ENCODE assay signal across 14 mouse cellular contexts in the genomic region with DNA sequence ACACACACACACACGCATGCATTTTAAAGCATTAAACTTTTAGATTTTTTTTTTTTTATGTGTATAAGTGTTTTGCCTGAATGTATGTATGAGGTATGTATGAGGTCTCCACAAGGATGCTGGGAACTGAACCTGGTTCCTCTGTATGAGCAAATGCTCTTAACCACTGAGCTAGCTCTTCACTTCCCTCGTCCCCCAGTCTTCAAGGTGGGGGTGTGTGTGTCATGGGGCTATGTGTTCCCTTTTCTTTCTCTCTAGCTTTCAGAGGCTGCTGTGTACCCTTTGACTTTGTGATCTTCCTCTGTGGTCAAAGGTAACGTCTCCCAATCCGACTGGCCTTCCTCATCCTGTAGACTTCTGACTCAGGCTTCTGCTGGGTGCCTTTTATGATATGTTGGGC. TPM values are rescaled to one million over a fixed set of nuclear protein-coding genes. Genes with fewer than 3 reads are reported as not detected.
DNase-seq lines count a peak whose midpoint lies in the region; ATAC-seq and TF ChIP-seq lines count a peak whose summit lies in the region.
"Had no signal": no experiment of that assay in that cellular context is flagged by ENCODE, and none has a peak within 500 bp of the region (broad histone marks: within the 10 kb centered on the region; RNA-seq: fewer than 3 reads in every experiment).

No protein-coding gene starts in this region.

- intact Hi-C loops in heart, adult 2 months (cut with DNase I): no loop called here
- intact Hi-C loops in heart, postnatal 14 days (cut with DNase I): no loop called here
- intact Hi-C loops in left cerebral cortex, postnatal 25 days (cut with DNase I): no loop called here

- peaks cover 31% of the 10 kb centered on the region for H3K4me1 ChIP-seq in heart, adult 2 months (ENCODE audit: control insufficient read depth, insufficient read depth, low read length)
- peaks cover 36% of the 10 kb centered on the region for H3K4me1 ChIP-seq in liver, embryonic 16.5 days (ENCODE audit: control insufficient read depth, low read depth, low read length)
- peaks cover 21% of the 10 kb centered on the region for H3K4me1 ChIP-seq in liver, embryonic 11.5 days (replicated peaks; ENCODE audit: control insufficient read depth, insufficient read depth, low read length)
- H3K4me1 ChIP-seq in intestine, embryonic 16.5 days (ENCODE audit: control insufficient read depth, insufficient read depth, low read length): peaks cover 79% of the 10 kb centered on the region
- peaks cover 28% of the 10 kb centered on the region for H3K4me1 ChIP-seq in stomach, postnatal 0 days (replicated peaks; ENCODE audit: control insufficient read depth, insufficient read depth)
- no peaks in the 10 kb centered on the region for H3K4me1 ChIP-seq in forebrain, postnatal 0 days (ENCODE audit: insufficient read depth)

- no peak overlapping the region for H3K9ac ChIP-seq in heart, adult 2 months (ENCODE audit: low read depth, low read length)
- no peak overlapping the region for H3K9ac ChIP-seq in liver, embryonic 16.5 days (ENCODE audit: low read depth, low read length)
- no peak overlapping the region for H3K9ac ChIP-seq in liver, embryonic 11.5 days (ENCODE audit: low read depth, low read length)
- no peak overlapping the region for H3K9ac ChIP-seq in intestine, embryonic 16.5 days (ENCODE audit: low read depth, low read length)
- no peak overlapping the region for H3K9ac ChIP-seq in stomach, postnatal 0 days (ENCODE audit: low read length)
- no peak overlapping the region for H3K9ac ChIP-seq in forebrain, postnatal 0 days
- H3K9ac ChIP-seq: forebrain, embryonic 15.5 days; liver, embryonic 13.5 days had no signal

- H3K27ac ChIP-seq in heart, adult 2 months: peak overlapping the region; percentile 67
- peak overlapping the region; percentile 50; the same call in 1 of the 2 replicates for H3K27ac ChIP-seq in liver, embryonic 16.5 days (ENCODE audit: low read length)
- H3K27ac ChIP-seq in liver, embryonic 11.5 days (ENCODE audit: low read depth, low read length): no peak overlapping the region
- H3K27ac ChIP-seq in intestine, embryonic 16.5 days (ENCODE audit: low read length): peak overlapping the region; percentile 92
- H3K27ac ChIP-seq in stomach, postnatal 0 days (replicated peaks): peak overlapping the region; percentile 70
- no peak overlapping the region for H3K27ac ChIP-seq in forebrain, postnatal 0 days (ENCODE audit: low read depth, low read length)
- H3K27ac ChIP-seq: forebrain, embryonic 15.5 days; liver, embryonic 13.5 days had no signal

- TF ChIP-seq EP300 in heart, adult 2 months (IDR thresholded peaks at IDR 0.05; ENCODE audit: insufficient read depth, low read depth, low read length): no peak
- no peak for TF ChIP-seq EP300 in stomach, postnatal 0 days (optimal IDR thresholded peaks at IDR 0.05)

- TF ChIP-seq POLR2A in heart, adult 2 months (IDR thresholded peaks at IDR 0.05; ENCODE audit: insufficient read depth, low read depth, low read length): no peak

- peak in 1 of 2 experiments; percentile 7 for DNase-seq in heart, adult 2 months
- DNase-seq in heart, postnatal 14 days: no peak
- DNase-seq in liver, embryonic 11.5 days (ENCODE audit: low spot score): no peak
- DNase-seq in stomach, postnatal 0 days (ENCODE audit: low spot score): no peak
- no peak for DNase-seq in forebrain, postnatal 0 days
- no peak for DNase-seq in left cerebral cortex, postnatal 25 days (ENCODE audit: low spot score in 2 of 2)
- DNase-seq: cerebellum, adult 18-20 months; liver, embryonic 13.5 days; lung, postnatal 36 days; right cerebral cortex, postnatal 14 days had no signal

- peaks cover 2% of the 10 kb centered on the region; the same call in 1 of the 2 replicates for H3K79me2 ChIP-seq in heart, adult 2 months (replicated peaks; ENCODE audit: control insufficient read depth, insufficient read depth, low read length)

- H3K4me3 ChIP-seq in heart, adult 2 months: no peak overlapping the region
- no peak overlapping the region for H3K4me3 ChIP-seq in liver, embryonic 16.5 days (ENCODE audit: low read depth, low read length)
- H3K4me3 ChIP-seq in liver, embryonic 11.5 days (ENCODE audit: low read depth, low read length): no peak overlapping the region
- H3K4me3 ChIP-seq in intestine, embryonic 16.5 days (ENCODE audit: low read length): no peak overlapping the region
- H3K4me3 ChIP-seq in stomach, postnatal 0 days (ENCODE audit: low read depth, low read length): no peak overlapping the region
- no peak overlapping the region for H3K4me3 ChIP-seq in forebrain, postnatal 0 days (ENCODE audit: low read depth, low read length)
- H3K4me3 ChIP-seq: forebrain, embryonic 15.5 days; liver, embryonic 13.5 days had no signal

- TF ChIP-seq CTCF in heart, adult 2 months (IDR thresholded peaks at IDR 0.05): no peak
- TF ChIP-seq CTCF in stomach, postnatal 0 days (IDR thresholded peaks at IDR 0.05; ENCODE audit: low read depth): no peak
- TF ChIP-seq CTCF in forebrain, postnatal 0 days (IDR thresholded peaks at IDR 0.05; ENCODE audit: low read depth): no peak

- H3K27me3 ChIP-seq in heart, adult 2 months (ENCODE audit: control insufficient read depth, insufficient read depth, low read length): no peaks in the 10 kb centered on the region
- no peaks in the 10 kb centered on the region for H3K27me3 ChIP-seq in liver, embryonic 16.5 days (ENCODE audit: control insufficient read depth, insufficient read depth, low read depth, low read length)
- no peaks in the 10 kb centered on the region for H3K27me3 ChIP-seq in liver, embryonic 11.5 days (replicated peaks; ENCODE audit: control insufficient read depth, insufficient read depth, low read length)
- no peaks in the 10 kb centered on the region for H3K27me3 ChIP-seq in intestine, embryonic 16.5 days (replicated peaks; ENCODE audit: control insufficient read depth, insufficient read depth, low read length)
- no peaks in the 10 kb centered on the region for H3K27me3 ChIP-seq in stomach, postnatal 0 days (ENCODE audit: control insufficient read depth, insufficient read depth, low read length)
- H3K27me3 ChIP-seq in forebrain, postnatal 0 days (ENCODE audit: insufficient read depth, low read length): no peaks in the 10 kb centered on the region

- ATAC-seq in liver, embryonic 16.5 days (ENCODE audit: low read depth): no peak
- no peak for ATAC-seq in liver, embryonic 11.5 days (replicated peaks; ENCODE audit: low FRiP score)
- ATAC-seq in intestine, embryonic 16.5 days: no peak
- ATAC-seq in stomach, postnatal 0 days (ENCODE audit: low FRiP score, low TSS enrichment): no peak
- no peak for ATAC-seq in forebrain, postnatal 0 days
- ATAC-seq: forebrain, embryonic 15.5 days had no signal

- peaks cover 4% of the 10 kb centered on the region for H3K36me3 ChIP-seq in heart, adult 2 months (ENCODE audit: control insufficient read depth, insufficient read depth, low read length)
- no peaks in the 10 kb centered on the region for H3K36me3 ChIP-seq in liver, embryonic 16.5 days (ENCODE audit: control insufficient read depth, insufficient read depth)
- no peaks in the 10 kb centered on the region for H3K36me3 ChIP-seq in liver, embryonic 11.5 days (ENCODE audit: control insufficient read depth, insufficient read depth, low read length)
- no peaks in the 10 kb centered on the region for H3K36me3 ChIP-seq in intestine, embryonic 16.5 days (ENCODE audit: control insufficient read depth, insufficient read depth, low read length)
- H3K36me3 ChIP-seq in stomach, postnatal 0 days (ENCODE audit: control insufficient read depth, insufficient read depth, low read length): no peaks in the 10 kb centered on the region
- H3K36me3 ChIP-seq in forebrain, postnatal 0 days (ENCODE audit: insufficient read depth): no peaks in the 10 kb centered on the region
- H3K36me3 ChIP-seq: forebrain, embryonic 15.5 days; liver, embryonic 13.5 days had no signal

- no peaks in the 10 kb centered on the region for H3K9me3 ChIP-seq in liver, embryonic 16.5 days (replicated peaks; ENCODE audit: control insufficient read depth, low read length)
- no peaks in the 10 kb centered on the region for H3K9me3 ChIP-seq in liver, embryonic 11.5 days (ENCODE audit: control insufficient read depth, low read length)
- no peaks in the 10 kb centered on the region for H3K9me3 ChIP-seq in intestine, embryonic 16.5 days (ENCODE audit: control insufficient read depth, low read length)
- H3K9me3 ChIP-seq in stomach, postnatal 0 days (ENCODE audit: control insufficient read depth, low read length): no peaks in the 10 kb centered on the region
- no peaks in the 10 kb centered on the region for H3K9me3 ChIP-seq in forebrain, postnatal 0 days (ENCODE audit: low read length)
- H3K9me3 ChIP-seq: forebrain, embryonic 15.5 days; G1E; liver, embryonic 13.5 days had no signal

- H3K4me2 ChIP-seq in liver, embryonic 16.5 days (ENCODE audit: low read depth, low read length): no peak overlapping the region
- no peak overlapping the region for H3K4me2 ChIP-seq in liver, embryonic 11.5 days
- H3K4me2 ChIP-seq in intestine, embryonic 16.5 days (ENCODE audit: low read depth, low read length): 0 out of 2 replicates have a peak overlapping the region, but pooled peaks have one; percentile 17
- H3K4me2 ChIP-seq in stomach, postnatal 0 days (replicated peaks; ENCODE audit: low read depth): no peak overlapping the region
- no peak overlapping the region for H3K4me2 ChIP-seq in forebrain, postnatal 0 days (ENCODE audit: low read depth)
- H3K4me2 ChIP-seq: forebrain, embryonic 15.5 days; liver, embryonic 13.5 days had no signal

- WGBS in heart, adult 2 months: 68% methylated on average over 4 of the region's 4 CpGs
- WGBS in liver, embryonic 16.5 days (ENCODE audit: insufficient replicate concordance): 37% methylated on average over 4 of the region's 4 CpGs
- 62% methylated on average over 4 of the region's 4 CpGs for WGBS in liver, embryonic 11.5 days
- WGBS in intestine, embryonic 16.5 days: 72% methylated on average over 4 of the region's 4 CpGs
- WGBS in stomach, postnatal 0 days: 68% methylated on average over 4 of the region's 4 CpGs
- WGBS in forebrain, postnatal 0 days: 98% methylated on average over 4 of the region's 4 CpGs

RNA-seq across cellular contexts. Expression of gene Plekhg3, which starts 22.3 kb away (rescaled TPM):
- total RNA-seq in heart, adult 2 months (2021): 10 to 100 TPM; 11.6 to 13.6 TPM
- polyA plus RNA-seq in heart, adult 2 months (2012; rRNA removed): 12.9 and 16.8 TPM in 2 replicates
- total RNA-seq in heart, postnatal 14 days (2021): 10 to 100 TPM; 19.1 to 20.4 TPM
- polyA plus RNA-seq in liver, embryonic 16.5 days (2015; fragmentation: Nextera tagmentation; extraction: Ambion mirVana): 4.2 and 5.5 TPM in 2 replicates
- polyA plus RNA-seq in liver, embryonic 11.5 days (2014; fragmentation: Nextera tagmentation; extraction: Ambion mirVana): 3.4 and 4.1 TPM in 2 replicates
- polyA plus RNA-seq in intestine, embryonic 16.5 days (2015; fragmentation: Nextera tagmentation; extraction: Ambion mirVana): 8.8 and 9.3 TPM in 2 replicates
- polyA plus RNA-seq in stomach, postnatal 0 days (2015; fragmentation: Nextera tagmentation; extraction: Ambion mirVana): 5.7 and 6.4 TPM in 2 replicates
- 4.1 and 6.2 TPM in 2 replicates for total RNA-seq in forebrain, postnatal 0 days (2014; rRNA removed)
- 0.53 and 1.1 TPM in 2 replicates for polyA plus RNA-seq in forebrain, postnatal 0 days (2015; fragmentation: Nextera tagmentation; extraction: Ambion mirVana)
- total RNA-seq in left cerebral cortex, postnatal 25 days (2021): 10 to 100 TPM; 11.4 to 11.9 TPM

Comparison
In these comparisons a context has a peak if more than half of its experiments do, and no peak if none do; other contexts are left out.
1. H3K27ac ChIP-seq: peak in heart, adult 2 months (single experiment), liver, embryonic 16.5 days (single experiment), intestine, embryonic 16.5 days (single experiment) and stomach, postnatal 0 days (single experiment); none in liver, embryonic 11.5 days (single experiment) and forebrain, postnatal 0 days (single experiment).